Mouse (Mus musculus) heart, embryonic 12.5 days (tissue): ENCODE data around the gene Dpp6. TPM values are rescaled to one million over a fixed set of nuclear protein-coding genes. Genes with fewer than 3 reads are reported as not detected.

Experiments used
- ATAC-seq: fragments of 200-750 bp; cut with Nextera tagmentation; 2 replicates; pipeline ENCODE4 v1.8.0; 2017; ENCODE audit warnings: moderate TSS enrichment, moderate library complexity; ENCODE audit not compliant: insufficient number of reproducible peaks, low FRiP score
- H3K27ac ChIP-seq: fragments of 300-500 bp; sonication (generic); 2 replicates; pipeline ENCODE4 v1.5.1; 2016; ENCODE audit warnings: mild to moderate bottlenecking, moderate library complexity; ENCODE audit not compliant: poor library complexity, severe bottlenecking
- H3K27me3 ChIP-seq: fragments of 300-500 bp; sonication (generic); replicated peaks from 2 replicates; pipeline ENCODE4 v1.6.1; 2016; ENCODE audit warnings: mild to moderate bottlenecking, moderate library complexity
- H3K36me3 ChIP-seq: fragments of 300-500 bp; sonication (generic); 2 replicates; pipeline ENCODE4 v1.6.1; 2016; ENCODE audit warnings: mild to moderate bottlenecking, moderate library complexity
- H3K4me1 ChIP-seq: fragments of 300-500 bp; sonication (generic); replicated peaks from 2 replicates; pipeline ENCODE4 v1.6.1; 2016; ENCODE audit warnings: mild to moderate bottlenecking
- H3K4me2 ChIP-seq: fragments of 300-500 bp; sonication (generic); 2 replicates; pipeline ENCODE4 v1.6.1; 2016; ENCODE audit warnings: mild to moderate bottlenecking, moderate library complexity
- H3K4me3 ChIP-seq: fragments of 300-500 bp; sonication (generic); 2 replicates; pipeline ENCODE4 v1.5.1; 2016; ENCODE audit warnings: mild to moderate bottlenecking
- H3K9ac ChIP-seq: fragments of 300-500 bp; sonication (generic); 2 replicates; pipeline ENCODE4 v1.6.1; 2016; ENCODE audit warnings: mild to moderate bottlenecking, moderate library complexity
- H3K9me3 ChIP-seq: fragments of 300-500 bp; sonication (generic); replicated peaks from 2 replicates; pipeline ENCODE4 v1.6.1; 2016; ENCODE audit warnings: mild to moderate bottlenecking, moderate library complexity
- WGBS: fragments of 180-500 bp; shearing (Covaris S2); methylation state at CpG from one replicate; pipeline ENCODE4 v1.1.7; 2016; 5-methylcytosine and 5-hydroxymethylcytosine counted together
- polyA plus RNA-seq: library from polyadenylated mRNA; unstranded; fragments of >200 nt; fragmentation: Nextera tagmentation; extraction: Ambion mirVana; gene quantifications from 2 replicates; pipeline ENCODE4 v1.2.1, GENCODE M21; 2016

The Dpp6 gene
- polyA plus RNA-seq, 1 experiment from 2014 or later, result 0.60 TPM

- H3K36me3 ChIP-seq, result no peaks in the 10 kb centered on the region
- no peak overlapping the region for H3K4me3 ChIP-seq
- no peak overlapping the region for H3K4me2 ChIP-seq
- no peaks in the 10 kb centered on the region for H3K4me1 ChIP-seq
- WGBS, result 63% methylated on average over 3 of the region's 3 CpGs
- H3K9ac ChIP-seq, result no peak overlapping the region
- no peak for ATAC-seq
- no peaks in the 10 kb centered on the region for H3K9me3 ChIP-seq
- H3K27me3 ChIP-seq, result no peaks in the 10 kb centered on the region
- no peak overlapping the region for H3K27ac ChIP-seq
These were observed 581.4 kb downstream of the Dpp6 start for GRCm38 (mm10) chr5:27398371-27398770.

GRCm38 (mm10) chr5:27399111-27399510 lies 582.1 kb downstream of the Dpp6 start:
- Histone ChIP-seq H3K36me3 (no peaks in the 10 kb centered on the region), H3K4me1 (no peaks in the 10 kb centered on the region), H3K4me2 (no peak overlapping the region), H3K9ac (no peak overlapping the region), H3K27ac (no peak overlapping the region), H3K4me3 (no peak overlapping the region), H3K9me3 (no peaks in the 10 kb centered on the region), H3K27me3 (no peaks in the 10 kb centered on the region)
- ATAC-seq, result no peak

- Histone ChIP-seq H3K4me1 (no peaks in the 10 kb centered on the region), H3K9ac (no peak overlapping the region), H3K27ac (no peak overlapping the region), H3K4me2 (no peak overlapping the region), H3K9me3 (no peaks in the 10 kb centered on the region), H3K4me3 (no peak overlapping the region), H3K36me3 (no peaks in the 10 kb centered on the region), H3K27me3 (no peaks in the 10 kb centered on the region)
- 88% methylated on average over 1 of the region's 1 CpGs for WGBS
- no peak for ATAC-seq
These were observed 585.6 kb downstream of the Dpp6 start for GRCm38 (mm10) chr5:27402616-27403015.

GRCm38 (mm10) chr5:27408854-27409253 lies 591.9 kb downstream of the Dpp6 start:
- H3K9me3 ChIP-seq, result no peaks in the 10 kb centered on the region
- H3K36me3 ChIP-seq, result no peaks in the 10 kb centered on the region
- peaks cover 4% of the 10 kb centered on the region; the same call in 1 of the 2 replicates for H3K4me1 ChIP-seq
- H3K4me2 ChIP-seq, result no peak overlapping the region
- H3K9ac ChIP-seq, result no peak overlapping the region
- 63% methylated on average over 7 of the region's 7 CpGs for WGBS
- H3K27me3 ChIP-seq, result no peaks in the 10 kb centered on the region
- ATAC-seq, result no peak
- no peak overlapping the region for H3K27ac ChIP-seq
- H3K4me3 ChIP-seq, result no peak overlapping the region

GRCm38 (mm10) chr5:27413023-27413422 lies 596.0 kb downstream of the Dpp6 start:
- no peak overlapping the region for H3K4me3 ChIP-seq
- H3K36me3 ChIP-seq, result no peaks in the 10 kb centered on the region
- no peak overlapping the region for H3K27ac ChIP-seq
- WGBS, result 30% methylated on average over 3 of the region's 3 CpGs
- 0 out of 2 replicates have a peak, but pooled peaks have one; percentile 39 for ATAC-seq
- no peak overlapping the region for H3K4me2 ChIP-seq
- no peaks in the 10 kb centered on the region for H3K27me3 ChIP-seq
- H3K4me1 ChIP-seq, result peaks cover 4% of the 10 kb centered on the region; the same call in 1 of the 2 replicates
- no peak overlapping the region for H3K9ac ChIP-seq
- H3K9me3 ChIP-seq, result no peaks in the 10 kb centered on the region

GRCm38 (mm10) chr5:27415518-27415917 lies 598.5 kb downstream of the Dpp6 start:
- 80% methylated on average over 4 of the region's 4 CpGs for WGBS
- Histone ChIP-seq H3K4me2 (no peak overlapping the region), H3K36me3 (no peaks in the 10 kb centered on the region), H3K4me3 (no peak overlapping the region), H3K9me3 (no peaks in the 10 kb centered on the region), H3K9ac (no peak overlapping the region), H3K27ac (no peak overlapping the region), H3K27me3 (no peaks in the 10 kb centered on the region), H3K4me1 (peaks cover 4% of the 10 kb centered on the region; the same call in 1 of the 2 replicates)
- no peak for ATAC-seq

GRCm38 (mm10) chr5:27416571-27416970 lies 599.6 kb downstream of the Dpp6 start:
- Histone ChIP-seq H3K9ac (no peak overlapping the region), H3K4me1 (peaks cover 4% of the 10 kb centered on the region; the same call in 1 of the 2 replicates), H3K9me3 (no peaks in the 10 kb centered on the region), H3K4me2 (no peak overlapping the region), H3K36me3 (no peaks in the 10 kb centered on the region), H3K4me3 (no peak overlapping the region), H3K27me3 (no peaks in the 10 kb centered on the region), H3K27ac (no peak overlapping the region)
- ATAC-seq, result no peak
- WGBS, result 54% methylated on average over 4 of the region's 4 CpGs

GRCm38 (mm10) chr5:27417398-27417797 lies 600.4 kb downstream of the Dpp6 start:
- Histone ChIP-seq H3K36me3 (no peaks in the 10 kb centered on the region), H3K4me3 (no peak overlapping the region), H3K9ac (no peak overlapping the region), H3K27me3 (no peaks in the 10 kb centered on the region), H3K9me3 (no peaks in the 10 kb centered on the region), H3K4me1 (peaks cover 4% of the 10 kb centered on the region; the same call in 1 of the 2 replicates), H3K4me2 (no peak overlapping the region), H3K27ac (no peak overlapping the region)
- ATAC-seq, result no peak
- 55% methylated on average over 7 of the region's 7 CpGs for WGBS

GRCm38 (mm10) chr5:27418856-27419255 lies 601.9 kb downstream of the Dpp6 start:
- no peaks in the 10 kb centered on the region for H3K27me3 ChIP-seq

GRCm38 (mm10) chr5:27421090-27421635 lies 604.2 kb downstream of the Dpp6 start:
- no peaks in the 10 kb centered on the region for H3K4me1 ChIP-seq
- H3K9ac ChIP-seq, result no peak overlapping the region
- WGBS, result 67% methylated on average over 4 of the region's 4 CpGs
- ATAC-seq, result no peak
- H3K27ac ChIP-seq, result no peak overlapping the region
- H3K27me3 ChIP-seq, result no peaks in the 10 kb centered on the region
- no peak overlapping the region for H3K4me2 ChIP-seq
- no peaks in the 10 kb centered on the region for H3K36me3 ChIP-seq
- no peaks in the 10 kb centered on the region for H3K9me3 ChIP-seq
- H3K4me3 ChIP-seq, result no peak overlapping the region

More at GRCm38 (mm10) chr5:27418856-27419255, 601.9 kb downstream of the Dpp6 start:
- no peak overlapping the region for H3K4me2 ChIP-seq
- no peaks in the 10 kb centered on the region for H3K9me3 ChIP-seq
- H3K27ac ChIP-seq, result no peak overlapping the region
- H3K4me1 ChIP-seq, result no peaks in the 10 kb centered on the region
- ATAC-seq, result no peak
- WGBS, result 74% methylated on average over 1 of the region's 1 CpGs
- H3K36me3 ChIP-seq, result no peaks in the 10 kb centered on the region
- H3K9ac ChIP-seq, result no peak overlapping the region
- no peak overlapping the region for H3K4me3 ChIP-seq

GRCm38 (mm10) chr5:27423766-27424165 lies 606.8 kb downstream of the Dpp6 start:
- H3K27me3 ChIP-seq, result no peaks in the 10 kb centered on the region
- H3K4me2 ChIP-seq, result no peak overlapping the region
- no peak for ATAC-seq
- 62% methylated on average over 3 of the region's 3 CpGs for WGBS
- no peaks in the 10 kb centered on the region for H3K4me1 ChIP-seq
- H3K36me3 ChIP-seq, result no peaks in the 10 kb centered on the region
- H3K9ac ChIP-seq, result no peak overlapping the region
- H3K4me3 ChIP-seq, result no peak overlapping the region
- H3K27ac ChIP-seq, result no peak overlapping the region
- no peaks in the 10 kb centered on the region for H3K9me3 ChIP-seq

- Histone ChIP-seq H3K4me1 (no peaks in the 10 kb centered on the region), H3K36me3 (no peaks in the 10 kb centered on the region), H3K9me3 (no peaks in the 10 kb centered on the region), H3K4me2 (no peak overlapping the region), H3K27ac (no peak overlapping the region), H3K9ac (no peak overlapping the region), H3K4me3 (no peak overlapping the region), H3K27me3 (no peaks in the 10 kb centered on the region)
- ATAC-seq, result no peak
- 44% methylated on average over 3 of the region's 3 CpGs for WGBS
These were observed 607.6 kb downstream of the Dpp6 start for GRCm38 (mm10) chr5:27424484-27425080.
